Mouse (Mus musculus): ENCODE results near the gene Oit1.
A peak's percentile ranks its signal among the peaks of the same experiment; 100 is the strongest.

Gene Oit1

GRCm38 (mm10) chr14:8300281-8300680, 78.3 kb downstream of the Oit1 start:
- DNase-seq (ENCODE audit: low spot score in 2 of 2) = peak in 1 of 2 experiments; percentile 31

Measured in urinary bladder, postnatal 36 days (tissue).